Mouse (Mus musculus): ENCODE measurements around the gene Grm4. TPM values are rescaled to one million over a fixed set of nuclear protein-coding genes. Genes with fewer than 3 reads are reported as not detected.

Gene Grm4
- polyA plus RNA-seq, 1 experiment: 310 TPM

- Histone ChIP-seq H3K4me1 (ENCODE audit: control insufficient read depth, insufficient read depth, low read length) (peaks cover 18% of the 10 kb centered on the region), H3K27me3 (ENCODE audit: control insufficient read depth, insufficient read depth, low read length) (no peaks in the 10 kb centered on the region), H3K27ac (ENCODE audit: insufficient read depth, low read length) (no peak overlapping the region), H3K4me3 (replicated peaks; ENCODE audit: insufficient read depth, low read depth, low read length) (no peak overlapping the region)
- TF ChIP-seq POLR2A (IDR thresholded peaks at IDR 0.05; ENCODE audit: borderline replicate concordance, insufficient read depth, low read length): no peak
- no peak for TF ChIP-seq CTCF (IDR thresholded peaks at IDR 0.05; ENCODE audit: borderline replicate concordance, insufficient read depth, low read depth, low read length)
- WGBS: 69% methylated on average over 12 of the region's 12 CpGs
- no peak for DNase-seq
Measured at GRCm38 (mm10) chr17:27545991-27546390, 24.8 kb upstream of the Grm4 start.

DNA sequence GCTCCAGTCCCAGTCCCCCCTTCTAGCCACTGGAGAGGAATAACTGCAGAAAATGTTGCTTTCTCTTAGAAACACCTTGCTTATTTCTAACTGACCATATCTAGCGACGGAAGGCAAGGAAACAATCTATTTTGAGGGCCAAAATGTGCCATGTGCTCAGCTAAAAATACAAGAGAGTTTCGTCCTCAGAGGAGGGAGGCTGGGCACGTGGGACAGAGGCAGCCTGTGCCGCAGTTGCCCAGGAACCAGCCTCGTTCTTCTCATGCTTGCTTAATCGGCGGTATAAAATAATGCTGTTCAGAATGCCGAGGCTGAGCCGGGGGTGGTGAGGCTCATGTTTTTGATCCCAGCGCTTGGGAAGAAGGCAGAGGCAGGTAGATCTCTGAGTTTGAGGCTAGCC lies 23.3 kb upstream of the Grm4 start:
- no peak overlapping the region for H3K4me3 ChIP-seq (replicated peaks; ENCODE audit: insufficient read depth, low read depth, low read length)
- H3K4me1 ChIP-seq (ENCODE audit: control insufficient read depth, insufficient read depth, low read length): peaks cover 17% of the 10 kb centered on the region
- no peak for DNase-seq
- TF ChIP-seq POLR2A (IDR thresholded peaks at IDR 0.05; ENCODE audit: borderline replicate concordance, insufficient read depth, low read length): no peak
- no peak for TF ChIP-seq CTCF (IDR thresholded peaks at IDR 0.05; ENCODE audit: borderline replicate concordance, insufficient read depth, low read depth, low read length)
- no peak overlapping the region for H3K27ac ChIP-seq (ENCODE audit: insufficient read depth, low read length)
- WGBS: 54% methylated on average over 11 of the region's 11 CpGs
- no peaks in the 10 kb centered on the region for H3K27me3 ChIP-seq (ENCODE audit: control insufficient read depth, insufficient read depth, low read length)

- H3K27ac ChIP-seq (ENCODE audit: insufficient read depth, low read length): no peak overlapping the region
- H3K27me3 ChIP-seq (ENCODE audit: control insufficient read depth, insufficient read depth, low read length): no peaks in the 10 kb centered on the region
- TF ChIP-seq CTCF (IDR thresholded peaks at IDR 0.05; ENCODE audit: borderline replicate concordance, insufficient read depth, low read depth, low read length) (no peak), POLR2A (IDR thresholded peaks at IDR 0.05; ENCODE audit: borderline replicate concordance, insufficient read depth, low read length) (no peak)
- no peak overlapping the region for H3K4me3 ChIP-seq (replicated peaks; ENCODE audit: insufficient read depth, low read depth, low read length)
- WGBS: 25% methylated on average over 3 of the region's 3 CpGs
- DNase-seq: no peak
- peaks cover 9% of the 10 kb centered on the region for H3K4me1 ChIP-seq (ENCODE audit: control insufficient read depth, insufficient read depth, low read length)
Measured at GRCm38 (mm10) chr17:27541984-27542383, 20.8 kb upstream of the Grm4 start.

- no peak for TF ChIP-seq CTCF (IDR thresholded peaks at IDR 0.05; ENCODE audit: borderline replicate concordance, insufficient read depth, low read depth, low read length)
- no peak for TF ChIP-seq POLR2A (IDR thresholded peaks at IDR 0.05; ENCODE audit: borderline replicate concordance, insufficient read depth, low read length)
- WGBS: 92% methylated on average over 2 of the region's 2 CpGs
- Histone ChIP-seq H3K4me1 (ENCODE audit: control insufficient read depth, insufficient read depth, low read length) (peaks cover 9% of the 10 kb centered on the region), H3K4me3 (replicated peaks; ENCODE audit: insufficient read depth, low read depth, low read length) (no peak overlapping the region), H3K27me3 (ENCODE audit: control insufficient read depth, insufficient read depth, low read length) (no peaks in the 10 kb centered on the region), H3K27ac (ENCODE audit: insufficient read depth, low read length) (no peak overlapping the region)
- no peak for DNase-seq
Measured at GRCm38 (mm10) chr17:27541261-27541660, 20.1 kb upstream of the Grm4 start.

DNA sequence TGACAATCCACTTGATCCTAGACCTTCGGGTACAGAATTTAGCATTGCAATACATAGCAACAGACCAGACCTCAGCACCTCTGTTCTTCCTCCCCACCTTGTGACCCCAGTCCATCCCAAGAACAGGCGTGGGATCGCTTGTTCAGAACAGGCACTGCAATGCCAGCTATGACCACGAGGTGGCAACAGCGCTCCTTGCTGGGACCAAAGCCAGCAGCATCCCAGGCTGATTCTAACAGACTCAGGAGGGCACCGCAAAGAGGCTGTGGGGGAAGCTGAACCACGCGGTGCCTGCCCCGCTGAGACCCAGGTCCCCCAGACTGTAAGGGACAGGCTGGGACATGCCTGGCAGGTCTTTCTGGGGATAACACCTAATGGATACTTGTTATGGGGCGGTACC lies 13.5 kb upstream of the Grm4 start:
- TF ChIP-seq POLR2A (IDR thresholded peaks at IDR 0.05; ENCODE audit: borderline replicate concordance, insufficient read depth, low read length) (0 out of 2 replicates have a peak, but pooled peaks have one; percentile 12), CTCF (IDR thresholded peaks at IDR 0.05; ENCODE audit: borderline replicate concordance, insufficient read depth, low read depth, low read length) (peak; percentile 100)
- peak overlapping the region; percentile 0 for H3K4me3 ChIP-seq (replicated peaks; ENCODE audit: insufficient read depth, low read depth, low read length)
- 5% methylated on average over 10 of the region's 10 CpGs for WGBS
- no peaks in the 10 kb centered on the region for H3K27me3 ChIP-seq (ENCODE audit: control insufficient read depth, insufficient read depth, low read length)
- peaks cover 3% of the 10 kb centered on the region; the same call in 1 of the 2 replicates for H3K4me1 ChIP-seq (ENCODE audit: control insufficient read depth, insufficient read depth, low read length)
- H3K27ac ChIP-seq (ENCODE audit: insufficient read depth, low read length): no peak overlapping the region
- DNase-seq: peak; percentile 84 to 95

DNA sequence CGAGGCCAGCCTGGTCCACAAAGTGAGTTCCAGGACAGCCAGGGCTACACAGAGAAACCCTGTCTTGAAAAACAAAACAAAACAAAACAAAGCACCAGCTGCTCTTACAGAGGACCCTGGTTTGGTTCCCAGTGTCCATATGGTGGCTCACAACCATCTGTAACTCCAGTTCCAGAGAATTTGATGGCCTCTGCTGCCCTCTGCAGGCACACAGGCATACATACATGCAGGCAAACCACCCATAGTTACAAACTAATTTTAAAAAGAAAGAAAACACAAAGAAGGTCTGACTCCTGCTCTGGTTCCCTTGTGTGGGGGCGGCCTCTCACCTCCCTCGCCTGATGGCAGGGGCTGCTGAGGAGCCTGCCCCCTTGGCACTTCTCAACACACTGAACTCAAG lies 12.2 kb upstream of the Grm4 start:
- DNase-seq: no peak
- no peak overlapping the region for H3K4me3 ChIP-seq (replicated peaks; ENCODE audit: insufficient read depth, low read depth, low read length)
- H3K27ac ChIP-seq (ENCODE audit: insufficient read depth, low read length): no peak overlapping the region
- TF ChIP-seq CTCF (IDR thresholded peaks at IDR 0.05; ENCODE audit: borderline replicate concordance, insufficient read depth, low read depth, low read length): no peak; the same call in 1 of the 2 replicates
- no peak for TF ChIP-seq POLR2A (IDR thresholded peaks at IDR 0.05; ENCODE audit: borderline replicate concordance, insufficient read depth, low read length)
- no peaks in the 10 kb centered on the region for H3K27me3 ChIP-seq (ENCODE audit: control insufficient read depth, insufficient read depth, low read length)
- peaks cover 3% of the 10 kb centered on the region; the same call in 1 of the 2 replicates for H3K4me1 ChIP-seq (ENCODE audit: control insufficient read depth, insufficient read depth, low read length)
- 91% methylated on average over 3 of the region's 3 CpGs for WGBS

GRCm38 (mm10) chr17:27532095-27532494 lies 10.9 kb upstream of the Grm4 start:
- 95% methylated on average over 8 of the region's 8 CpGs for WGBS
- no peak for DNase-seq
- peaks cover 3% of the 10 kb centered on the region; the same call in 1 of the 2 replicates for H3K4me1 ChIP-seq (ENCODE audit: control insufficient read depth, insufficient read depth, low read length)
- no peak overlapping the region for H3K27ac ChIP-seq (ENCODE audit: insufficient read depth, low read length)
- no peak for TF ChIP-seq CTCF (IDR thresholded peaks at IDR 0.05; ENCODE audit: borderline replicate concordance, insufficient read depth, low read depth, low read length)
- no peak for TF ChIP-seq POLR2A (IDR thresholded peaks at IDR 0.05; ENCODE audit: borderline replicate concordance, insufficient read depth, low read length)
- H3K27me3 ChIP-seq (ENCODE audit: control insufficient read depth, insufficient read depth, low read length): no peaks in the 10 kb centered on the region
- no peak overlapping the region for H3K4me3 ChIP-seq (replicated peaks; ENCODE audit: insufficient read depth, low read depth, low read length)

GRCm38 (mm10) chr17:27528767-27529166 lies 7.6 kb upstream of the Grm4 start:
- TF ChIP-seq CTCF (IDR thresholded peaks at IDR 0.05; ENCODE audit: borderline replicate concordance, insufficient read depth, low read depth, low read length) (no peak), POLR2A (IDR thresholded peaks at IDR 0.05; ENCODE audit: borderline replicate concordance, insufficient read depth, low read length) (no peak)
- Histone ChIP-seq H3K4me3 (replicated peaks; ENCODE audit: insufficient read depth, low read depth, low read length) (no peak overlapping the region), H3K4me1 (ENCODE audit: control insufficient read depth, insufficient read depth, low read length) (no peaks in the 10 kb centered on the region; the same call in 1 of the 2 replicates), H3K27me3 (ENCODE audit: control insufficient read depth, insufficient read depth, low read length) (no peaks in the 10 kb centered on the region), H3K27ac (ENCODE audit: insufficient read depth, low read length) (no peak overlapping the region)
- DNase-seq: no peak
- WGBS: 85% methylated on average over 5 of the region's 5 CpGs
